Mouse (Mus musculus) olfactory bulb, adult 2 months (tissue): Measurements from ENCODE around the gene Mme.

Experiments
- CTCF ChIP-seq: fragments of 200-500 bp; IDR thresholded peaks from 2 replicates; pipeline ENCODE4 v1.5.1; 2012; ENCODE audit warnings: low read depth, mild to moderate bottlenecking, low read length, moderate library complexity; ENCODE audit not compliant: insufficient read depth
- POLR2A ChIP-seq: fragments of 200-500 bp; IDR thresholded peaks from 2 replicates; pipeline ENCODE4 v1.6.1; 2012; ENCODE audit warnings: mild to moderate bottlenecking, low read depth, low read length, moderate library complexity; ENCODE audit not compliant: insufficient read depth

DNA sequence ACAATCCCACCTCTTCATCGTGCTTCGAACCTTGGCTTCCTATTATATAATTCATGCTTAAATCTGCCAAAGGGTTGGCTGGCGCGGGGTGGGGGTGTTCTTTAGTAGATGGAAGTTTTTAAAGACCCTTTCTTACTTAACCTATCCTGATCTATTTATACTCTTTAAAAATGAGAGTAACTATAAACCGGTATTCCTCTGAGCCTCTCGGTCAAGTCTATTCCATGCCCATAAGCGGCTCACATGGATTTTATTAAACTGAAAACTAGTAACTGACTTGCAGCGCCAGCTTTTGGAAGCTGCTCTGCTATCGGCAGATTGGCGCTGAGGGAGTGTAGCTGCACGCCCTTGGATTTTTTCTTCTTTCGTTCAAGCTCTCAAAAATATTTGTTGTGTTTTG is 55.1 kb downstream of the Mme start:
- TF ChIP-seq CTCF (no peak), POLR2A (no peak)
